In the genomic region with DNA sequence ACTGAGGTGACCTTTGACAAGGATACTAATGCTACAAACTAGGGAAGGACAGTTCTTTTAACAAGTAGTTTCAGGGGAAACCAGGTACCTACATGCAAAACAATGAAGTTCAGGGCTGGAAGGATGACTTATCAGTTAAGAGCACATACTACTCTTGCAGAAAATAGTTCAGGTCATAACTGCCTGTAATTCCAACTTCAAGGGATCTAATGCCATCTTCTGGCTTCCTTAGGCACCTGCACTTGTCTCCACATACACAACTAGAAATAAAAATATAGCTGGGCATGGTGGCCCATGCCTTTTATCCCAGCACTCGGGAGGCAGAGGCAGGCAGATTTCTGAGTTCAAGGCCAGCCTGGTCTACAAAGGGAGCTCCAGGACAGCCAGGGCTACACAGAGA, we compare ENCODE assay signal across 27 mouse cellular contexts. TPM values are rescaled to one million over a fixed set of nuclear protein-coding genes. Genes with fewer than 3 reads are reported as not detected.
A peak's percentile ranks its signal among the peaks of the same experiment; 100 is the strongest.
DNase-seq lines count a peak whose midpoint lies in the region; ATAC-seq and TF ChIP-seq lines count a peak whose summit lies in the region.
"Had no signal": no experiment of that assay in that cellular context is flagged by ENCODE, and none has a peak within 500 bp of the region (broad histone marks: within the 10 kb centered on the region; RNA-seq: fewer than 3 reads in every experiment).

No protein-coding gene starts in this region.

- TF ChIP-seq EP300 in heart, adult 2 months (IDR thresholded peaks at IDR 0.05; ENCODE audit: insufficient read depth, low read depth, low read length) = no peak

- TF ChIP-seq CTCF in heart, adult 2 months (IDR thresholded peaks at IDR 0.05) = peak; percentile 39
- no peak for TF ChIP-seq CTCF in lung, adult 2 months (IDR thresholded peaks at IDR 0.05; ENCODE audit: insufficient read depth, low read length)

- no peak overlapping the region for H3K4me2 ChIP-seq in heart, embryonic 12.5 days
- H3K4me2 ChIP-seq: embryonic facial prominence, embryonic 13.5 days; forebrain, embryonic 13.5 days; heart, embryonic 13.5 days; limb, embryonic 12.5 days; liver, embryonic 12.5 days; midbrain, embryonic 11.5 days; stomach, embryonic 15.5 days had no signal

- H3K4me1 ChIP-seq in heart, adult 2 months (ENCODE audit: control insufficient read depth, insufficient read depth, low read length) = no peaks in the 10 kb centered on the region
- no peaks in the 10 kb centered on the region for H3K4me1 ChIP-seq in heart, embryonic 12.5 days (replicated peaks)
- no peaks in the 10 kb centered on the region for H3K4me1 ChIP-seq in lung, adult 2 months (ENCODE audit: control insufficient read depth, insufficient read depth, low read length)
- no peaks in the 10 kb centered on the region for H3K4me1 ChIP-seq in limb, embryonic 10.5 days
- H3K4me1 ChIP-seq: embryonic facial prominence, embryonic 13.5 days; forebrain, embryonic 13.5 days; heart, embryonic 13.5 days; limb, embryonic 12.5 days; liver, embryonic 12.5 days; stomach, embryonic 15.5 days had no signal

- H3K9me3 ChIP-seq in heart, embryonic 12.5 days (replicated peaks) = no peaks in the 10 kb centered on the region
- no peaks in the 10 kb centered on the region for H3K9me3 ChIP-seq in limb, embryonic 10.5 days (replicated peaks)
- H3K9me3 ChIP-seq: embryonic facial prominence, embryonic 13.5 days; forebrain, embryonic 13.5 days; heart, embryonic 13.5 days; limb, embryonic 12.5 days; liver, embryonic 12.5 days; stomach, embryonic 15.5 days had no signal

- no peak for DNase-seq in heart, adult 2 months
- DNase-seq in lung, postnatal 36 days = peak; percentile 24
- DNase-seq in lung, adult 2 months = no peak
- peak; percentile 41 for DNase-seq in ZHBTc4 (ENCODE audit: low read depth, low spot score)
- DNase-seq in left cerebral cortex, postnatal 10 days (ENCODE audit: extremely low spot score in 1 of 2, low spot score in 2 of 2) = no peak
- DNase-seq in limb, embryonic 10.5 days (ENCODE audit: low spot score) = no peak
- DNase-seq: adrenal gland, postnatal 10 days; cerebellum, adult 8-10 months; cerebellum, postnatal 36 days; embryo, embryonic 11 days; gastrocnemius, postnatal 10 days; heart, adult 11 months; heart, postnatal 14 days; kidney, adult 18-20 months; kidney, postnatal 10 days; right cerebral cortex, postnatal 4 days had no signal

- H3K79me2 ChIP-seq in heart, adult 2 months (replicated peaks; ENCODE audit: control insufficient read depth, insufficient read depth, low read length) = no peaks in the 10 kb centered on the region

- H3K27ac ChIP-seq in heart, adult 2 months = no peak overlapping the region
- no peak overlapping the region for H3K27ac ChIP-seq in heart, embryonic 12.5 days (ENCODE audit: poor library complexity, severe bottlenecking)
- no peak overlapping the region for H3K27ac ChIP-seq in limb, embryonic 10.5 days
- H3K27ac ChIP-seq: embryonic facial prominence, embryonic 13.5 days; forebrain, embryonic 13.5 days; heart, embryonic 13.5 days; hindbrain, postnatal 0 days; limb, embryonic 12.5 days; liver, embryonic 12.5 days; stomach, embryonic 15.5 days had no signal

- H3K9ac ChIP-seq in heart, adult 2 months (ENCODE audit: low read depth, low read length) = no peak overlapping the region
- no peak overlapping the region for H3K9ac ChIP-seq in heart, embryonic 12.5 days
- H3K9ac ChIP-seq: embryonic facial prominence, embryonic 13.5 days; forebrain, embryonic 13.5 days; heart, embryonic 13.5 days; limb, embryonic 12.5 days; liver, embryonic 12.5 days; stomach, embryonic 15.5 days had no signal

- H3K27me3 ChIP-seq in heart, adult 2 months (ENCODE audit: control insufficient read depth, insufficient read depth, low read length) = no peaks in the 10 kb centered on the region
- H3K27me3 ChIP-seq in heart, embryonic 12.5 days (replicated peaks) = 0 out of 2 replicates have a peak, but pooled peaks cover 1% of the 10 kb centered on the region
- peaks cover 33% of the 10 kb centered on the region for H3K27me3 ChIP-seq in limb, embryonic 10.5 days (ENCODE audit: low read depth, poor library complexity, severe bottlenecking)
- H3K27me3 ChIP-seq: embryonic facial prominence, embryonic 13.5 days; forebrain, embryonic 13.5 days; heart, embryonic 13.5 days; limb, embryonic 12.5 days; liver, embryonic 12.5 days; stomach, embryonic 15.5 days had no signal

- intact Hi-C loops in heart, adult 2 months (cut with DNase I) = no loop called here
- intact Hi-C loops in left cerebral cortex, postnatal 10 days (cut with DNase I) = no loop called here

- H3K4me3 ChIP-seq in heart, adult 2 months = no peak overlapping the region
- H3K4me3 ChIP-seq in heart, embryonic 12.5 days = no peak overlapping the region
- H3K4me3 ChIP-seq in lung, adult 2 months (replicated peaks; ENCODE audit: extremely low read depth, low read depth, low read length) = no peak overlapping the region
- H3K4me3 ChIP-seq in limb, embryonic 10.5 days = no peak overlapping the region
- H3K4me3 ChIP-seq: embryonic facial prominence, embryonic 13.5 days; erythroblast, embryonic 14.5 days; forebrain, embryonic 13.5 days; heart, embryonic 13.5 days; limb, embryonic 12.5 days; liver, embryonic 12.5 days; stomach, embryonic 15.5 days had no signal

- WGBS in heart, adult 2 months = 82% methylated on average over 1 of the region's 1 CpGs
- 93% methylated on average over 1 of the region's 1 CpGs for WGBS in heart, embryonic 12.5 days
- 97% methylated on average over 1 of the region's 1 CpGs for WGBS in lung, adult 2 months
- 96% methylated on average over 1 of the region's 1 CpGs for WGBS in limb, embryonic 10.5 days

- no peak for ATAC-seq in heart, embryonic 12.5 days (ENCODE audit: insufficient number of reproducible peaks, low FRiP score)
- ATAC-seq: forebrain, embryonic 13.5 days; hindbrain, postnatal 0 days; liver, embryonic 12.5 days had no signal

- no peaks in the 10 kb centered on the region for H3K36me3 ChIP-seq in heart, adult 2 months (ENCODE audit: control insufficient read depth, insufficient read depth, low read length)
- H3K36me3 ChIP-seq in heart, embryonic 12.5 days = no peaks in the 10 kb centered on the region
- H3K36me3 ChIP-seq in limb, embryonic 10.5 days = no peaks in the 10 kb centered on the region
- H3K36me3 ChIP-seq: embryonic facial prominence, embryonic 13.5 days; heart, embryonic 13.5 days; limb, embryonic 12.5 days; liver, embryonic 12.5 days; stomach, embryonic 15.5 days had no signal

- TF ChIP-seq POLR2A in heart, adult 2 months (IDR thresholded peaks at IDR 0.05; ENCODE audit: insufficient read depth, low read depth, low read length) = no peak
- no peak for TF ChIP-seq POLR2A in lung, adult 2 months (IDR thresholded peaks at IDR 0.05; ENCODE audit: borderline replicate concordance, extremely low read depth, low read depth, low read length)

RNA-seq across cellular contexts. Expression of gene Plxnb3, which starts 7.9 kb away (rescaled TPM):
- 1 to 10 TPM; 1.0 to 2.0 TPM for total RNA-seq in heart, adult 2 months (2021)
- 4.5 and 4.7 TPM in 2 replicates for polyA plus RNA-seq in heart, adult 2 months (2012; rRNA removed)
- 0.43 and 0.62 TPM in 2 replicates for polyA plus RNA-seq in heart, embryonic 12.5 days (2016; fragmentation: Nextera tagmentation; extraction: Ambion mirVana)
- polyA plus RNA-seq in lung, adult 2 months (2012; rRNA removed) = 1.3 and 1.4 TPM in 2 replicates
- 1 to 10 TPM; 4.5 to 6.8 TPM for total RNA-seq in left cerebral cortex, postnatal 10 days (2021)
- polyA plus RNA-seq in limb, embryonic 10.5 days (2016; fragmentation: Nextera tagmentation; extraction: Ambion mirVana) = 0.04 TPM in 1 of 2 replicates, not detected in the other
- polyA plus RNA-seq: erythroblast, embryonic 14.5 days; midbrain, embryonic 11.5 days had no signal

RNA-seq across cellular contexts. Expression of gene Srpk3, which starts 25.2 kb away (rescaled TPM):
- total RNA-seq in heart, adult 2 months (2021) = 10 to 100 TPM; 26.1 to 29.9 TPM
- 64.2 and 76.7 TPM in 2 replicates for polyA plus RNA-seq in heart, adult 2 months (2012; rRNA removed)
- 72.5 and 75.2 TPM in 2 replicates for polyA plus RNA-seq in heart, embryonic 12.5 days (2016; fragmentation: Nextera tagmentation; extraction: Ambion mirVana)
- 7.1 and 13.1 TPM in 2 replicates for polyA plus RNA-seq in lung, adult 2 months (2012; rRNA removed)
- total RNA-seq in left cerebral cortex, postnatal 10 days (2021) = 1 to 10 TPM; 1.8 to 2.2 TPM
- polyA plus RNA-seq in limb, embryonic 10.5 days (2016; fragmentation: Nextera tagmentation; extraction: Ambion mirVana) = 1.1 and 1.6 TPM in 2 replicates
- total RNA-seq: megakaryocyte progenitor cell, adult 5-6 weeks had no signal
- polyA plus RNA-seq: erythroblast, embryonic 14.5 days had no signal

RNA-seq across cellular contexts. Expression of gene Abcd1, which starts 32.6 kb away (rescaled TPM):
- total RNA-seq in heart, adult 2 months (2021) = 10 to 100 TPM; 25.4 to 29.7 TPM
- 32.9 and 35.3 TPM in 2 replicates for polyA plus RNA-seq in heart, adult 2 months (2012; rRNA removed)
- 12.2 and 12.6 TPM in 2 replicates for polyA plus RNA-seq in heart, embryonic 12.5 days (2016; fragmentation: Nextera tagmentation; extraction: Ambion mirVana)
- polyA plus RNA-seq in lung, adult 2 months (2012; rRNA removed) = 49.9 and 53.6 TPM in 2 replicates
- 10 to 100 TPM; 15.0 to 16.2 TPM for total RNA-seq in left cerebral cortex, postnatal 10 days (2021)
- polyA plus RNA-seq in limb, embryonic 10.5 days (2016; fragmentation: Nextera tagmentation; extraction: Ambion mirVana) = 9.2 and 12.7 TPM in 2 replicates

RNA-seq across cellular contexts. Expression of gene Bcap31, which starts 33.0 kb away (rescaled TPM):
- 10 to 100 TPM; 71.8 to 79.5 TPM for total RNA-seq in heart, adult 2 months (2021)
- 43.1 and 70.9 TPM in 2 replicates for polyA plus RNA-seq in heart, adult 2 months (2012; rRNA removed)
- 154 and 176 TPM in 2 replicates for polyA plus RNA-seq in heart, embryonic 12.5 days (2016; fragmentation: Nextera tagmentation; extraction: Ambion mirVana)
- 39.7 and 71.0 TPM in 2 replicates for polyA plus RNA-seq in lung, adult 2 months (2012; rRNA removed)
- total RNA-seq in left cerebral cortex, postnatal 10 days (2021) = 10 to 100 TPM; 71.6 to 77.0 TPM
- polyA plus RNA-seq in limb, embryonic 10.5 days (2016; fragmentation: Nextera tagmentation; extraction: Ambion mirVana) = 159 and 174 TPM in 2 replicates

RNA-seq across cellular contexts. Expression of gene Idh3g, which starts 37.7 kb away (rescaled TPM):
- total RNA-seq in heart, adult 2 months (2021) = 100 to 1,000 TPM; 573 to 710 TPM
- 1,208 and 1,962 TPM in 2 replicates for polyA plus RNA-seq in heart, adult 2 months (2012; rRNA removed)
- polyA plus RNA-seq in heart, embryonic 12.5 days (2016; fragmentation: Nextera tagmentation; extraction: Ambion mirVana) = 270 and 279 TPM in 2 replicates
- 144 and 247 TPM in 2 replicates for polyA plus RNA-seq in lung, adult 2 months (2012; rRNA removed)
- 100 to 1,000 TPM; 148 to 149 TPM for total RNA-seq in left cerebral cortex, postnatal 10 days (2021)
- 178 and 190 TPM in 2 replicates for polyA plus RNA-seq in limb, embryonic 10.5 days (2016; fragmentation: Nextera tagmentation; extraction: Ambion mirVana)

Comparison
In these comparisons a context has a peak if more than half of its experiments do, and no peak if none do; other contexts are left out.
1. DNase-seq: peak in lung, postnatal 36 days (single experiment) and ZHBTc4 (single experiment); none in heart, adult 2 months (0 of 2), lung, adult 2 months (single experiment), left cerebral cortex, postnatal 10 days (0 of 2) and limb, embryonic 10.5 days (single experiment).